Mouse (Mus musculus) CD4-positive naive resting alpha-beta T cell, adult 57 days (primary cell): ENCODE data around the gene Nrcam. TPM values are rescaled to one million over a fixed set of nuclear protein-coding genes. Genes with fewer than 3 reads are reported as not detected.

Experiments
- total RNA-seq: library from RNA; stranded (reverse); gene quantifications from one replicate; pipeline ENCODE4 v1.2.4, GENCODE M21; 2023

Gene Nrcam
- not detected for total RNA-seq

GRCm38 (mm10) chr12:44328381-44329315 is at the start of gene Nrcam:
Gene Nrcam (plus strand): TSS chr12:44328885.

Other genes with a start within 250 kb of the Nrcam start
- 155 TPM for gene Dnajb9, start 118.6 kb upstream of the Nrcam start, total RNA-seq
- gene Pnpla8, start 107.5 kb upstream of the Nrcam start, total RNA-seq = 52.8 TPM